18 mouse cellular contexts compared by ENCODE assay signal in the genomic region with DNA sequence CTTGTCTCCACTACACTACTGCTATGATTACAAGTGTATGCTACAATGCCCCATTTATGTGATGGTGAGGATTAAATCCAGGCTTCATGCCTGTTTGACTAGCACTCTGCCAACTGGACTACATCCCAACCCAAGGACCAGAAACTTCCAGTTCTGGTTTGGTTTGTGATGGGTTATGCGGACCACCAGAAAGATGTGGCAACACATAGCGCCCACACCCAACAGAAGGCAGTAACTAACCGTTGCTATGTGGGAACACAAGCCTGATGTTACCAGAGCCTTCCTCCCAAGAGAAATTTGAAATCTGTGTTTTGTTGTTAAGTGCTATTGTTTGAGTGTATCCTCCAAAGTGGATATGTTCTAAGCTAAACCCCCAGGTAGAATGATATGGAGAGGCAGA.
"Had no signal": no experiment of that assay in that cellular context is flagged by ENCODE, and none has a peak within 500 bp of the region (broad histone marks: within the 10 kb centered on the region; RNA-seq: fewer than 3 reads in every experiment).

No protein-coding gene starts in this region.

- DNase-seq: kidney, adult 18-20 months; kidney, postnatal 10 days; liver; liver, embryonic 13.5 days; liver, postnatal 0 days; lung, postnatal 14 days; thymus, adult 18-20 months; thymus, postnatal 14 days had no signal

- H3K4me2 ChIP-seq: hindbrain, embryonic 13.5 days; intestine, embryonic 15.5 days; limb, embryonic 12.5 days; liver, embryonic 13.5 days; lung, embryonic 15.5 days; midbrain, embryonic 12.5 days; neural tube, embryonic 15.5 days had no signal

- ATAC-seq: hindbrain, postnatal 0 days; intestine, embryonic 15.5 days; liver, postnatal 0 days had no signal

- H3K4me3 ChIP-seq: hindbrain, embryonic 13.5 days; intestine, embryonic 15.5 days; limb, embryonic 12.5 days; liver, embryonic 13.5 days; lung, embryonic 15.5 days; midbrain, embryonic 12.5 days; myocyte; neural tube, embryonic 15.5 days had no signal

- H3K4me1 ChIP-seq: midbrain, embryonic 12.5 days had no signal

- H3K27ac ChIP-seq: hindbrain, embryonic 13.5 days; hindbrain, postnatal 0 days; intestine, embryonic 15.5 days; limb, embryonic 12.5 days; liver, embryonic 13.5 days; lung, embryonic 15.5 days; macrophage; midbrain, embryonic 12.5 days; neural tube, embryonic 15.5 days had no signal

- H3K9me3 ChIP-seq: hindbrain, embryonic 13.5 days; intestine, embryonic 15.5 days; limb, embryonic 12.5 days; liver, embryonic 13.5 days; lung, embryonic 15.5 days; megakaryocyte, embryonic 14.5 days; midbrain, embryonic 12.5 days; neural tube, embryonic 15.5 days had no signal

- H3K27me3 ChIP-seq: hindbrain, embryonic 13.5 days; intestine, embryonic 15.5 days; limb, embryonic 12.5 days; liver, embryonic 13.5 days; lung, embryonic 15.5 days; megakaryocyte, embryonic 14.5 days; midbrain, embryonic 12.5 days; neural tube, embryonic 15.5 days had no signal

- H3K9ac ChIP-seq: hindbrain, embryonic 13.5 days; intestine, embryonic 15.5 days; limb, embryonic 12.5 days; liver, embryonic 13.5 days; liver, postnatal 0 days; lung, embryonic 15.5 days; midbrain, embryonic 12.5 days; neural tube, embryonic 15.5 days had no signal

- H3K36me3 ChIP-seq: hindbrain, embryonic 13.5 days; intestine, embryonic 15.5 days; limb, embryonic 12.5 days; liver, embryonic 13.5 days; lung, embryonic 15.5 days; midbrain, embryonic 12.5 days; neural tube, embryonic 15.5 days had no signal
